Mouse (Mus musculus) heart, adult 2 months (tissue): Measurements from ENCODE around the gene Zfp385a.

Source experiments
- CTCF ChIP-seq: fragments of 200-600 bp; IDR thresholded peaks from 2 replicates; pipeline ENCODE4 v1.8.1; 2022; ENCODE audit warnings: antibody characterized with exemption, mild to moderate bottlenecking, moderate library complexity
- EP300 ChIP-seq: fragments of 200-500 bp; IDR thresholded peaks from 2 replicates; pipeline ENCODE4 v1.6.1; 2011; ENCODE audit warnings: low read depth, low read length, control low read depth; ENCODE audit not compliant: insufficient read depth
- POLR2A ChIP-seq: fragments of 200-500 bp; IDR thresholded peaks from 2 replicates; pipeline ENCODE4 v1.6.1; 2011; ENCODE audit warnings: mild to moderate bottlenecking, low read depth, low read length, control low read depth; ENCODE audit not compliant: insufficient read depth

DNA sequence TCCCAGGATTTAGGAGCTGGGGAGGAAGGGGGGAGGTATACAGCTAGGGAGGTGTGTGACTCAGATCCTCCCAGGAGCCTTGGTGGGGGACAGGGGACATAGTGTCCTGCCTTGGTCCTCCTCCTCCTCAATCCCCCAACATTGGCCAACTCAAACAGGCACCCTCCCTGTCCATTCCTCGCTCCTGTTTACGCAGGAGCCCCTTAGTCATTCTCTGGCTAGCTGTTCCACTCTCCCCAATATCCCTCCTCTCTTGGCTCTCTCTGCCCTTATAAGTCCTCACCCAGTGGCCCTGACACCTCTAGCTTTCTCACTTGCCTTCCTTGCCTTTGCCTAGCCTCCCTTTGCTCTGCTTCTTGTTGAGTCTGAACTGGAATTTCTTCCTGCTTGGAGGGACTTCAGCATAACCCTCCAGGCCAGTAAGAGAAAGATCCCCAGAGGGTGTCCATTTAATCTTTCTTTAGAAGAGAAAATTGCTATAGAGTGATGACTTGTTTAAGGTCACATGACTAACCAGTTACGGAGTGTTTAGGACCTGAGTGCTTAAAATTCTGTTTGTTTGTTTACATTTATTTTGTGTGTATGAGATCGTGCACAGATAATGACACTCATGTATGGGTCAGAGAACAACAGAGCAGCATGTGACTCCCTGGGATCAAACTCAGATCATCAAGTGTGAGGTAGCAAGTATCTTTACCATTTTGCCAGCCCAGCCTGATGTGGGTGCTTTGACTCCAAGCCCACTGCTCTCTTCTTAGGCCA, 28.5 kb upstream of the Zfp385a start:
- TF ChIP-seq EP300 (0 out of 2 replicates have a peak, but pooled peaks have one; percentile 44), CTCF (no peak), POLR2A (no peak)
